Mouse (Mus musculus): ENCODE results near the gene Ube2cbp. TPM values are rescaled to one million over a fixed set of nuclear protein-coding genes. Genes with fewer than 3 reads are reported as not detected.

The Ube2cbp gene
- polyA plus RNA-seq, 1 experiment from 2014 or later, result 4.1 TPM

DNA sequence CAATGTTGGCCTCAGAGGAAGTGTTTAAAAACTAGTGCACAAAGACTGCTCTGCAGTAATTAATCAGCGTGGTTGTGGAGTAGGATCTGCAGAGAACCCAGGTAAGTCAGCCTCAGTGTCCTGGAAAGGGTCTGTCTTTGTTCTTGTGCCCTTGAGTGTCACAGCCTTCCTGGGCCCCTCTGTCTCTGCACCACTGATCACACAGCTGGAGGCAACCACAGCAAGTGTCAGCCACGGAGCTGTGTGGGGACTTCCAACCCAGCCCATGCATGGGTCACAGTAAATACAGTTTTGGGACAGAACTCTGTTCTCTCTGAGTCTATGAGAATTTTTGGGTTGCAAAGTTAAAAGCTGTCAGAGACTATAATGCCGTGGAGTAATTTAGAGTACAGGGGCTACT lies 137.4 kb downstream of the Ube2cbp start:
- Histone ChIP-seq H3K9me3 (ENCODE audit: control insufficient read depth, low read length) (no peaks in the 10 kb centered on the region), H3K36me3 (ENCODE audit: control insufficient read depth, insufficient read depth, low read length) (no peaks in the 10 kb centered on the region), H3K4me1 (ENCODE audit: control insufficient read depth, insufficient read depth, low read length) (peaks cover 10% of the 10 kb centered on the region), H3K27me3 (replicated peaks; ENCODE audit: control insufficient read depth, insufficient read depth, low read length) (no peaks in the 10 kb centered on the region), H3K27ac (replicated peaks; ENCODE audit: low read depth, low read length) (no peak overlapping the region), H3K4me2 (ENCODE audit: low read depth, low read length) (no peak overlapping the region), H3K4me3 (ENCODE audit: low read depth, low read length) (no peak overlapping the region), H3K9ac (ENCODE audit: low read depth, low read length) (no peak overlapping the region)
- 66% methylated on average over 3 of the region's 3 CpGs for WGBS
- ATAC-seq (ENCODE audit: low read depth) (no peak), DNase-seq (ENCODE audit: low spot score) (no peak)

DNA sequence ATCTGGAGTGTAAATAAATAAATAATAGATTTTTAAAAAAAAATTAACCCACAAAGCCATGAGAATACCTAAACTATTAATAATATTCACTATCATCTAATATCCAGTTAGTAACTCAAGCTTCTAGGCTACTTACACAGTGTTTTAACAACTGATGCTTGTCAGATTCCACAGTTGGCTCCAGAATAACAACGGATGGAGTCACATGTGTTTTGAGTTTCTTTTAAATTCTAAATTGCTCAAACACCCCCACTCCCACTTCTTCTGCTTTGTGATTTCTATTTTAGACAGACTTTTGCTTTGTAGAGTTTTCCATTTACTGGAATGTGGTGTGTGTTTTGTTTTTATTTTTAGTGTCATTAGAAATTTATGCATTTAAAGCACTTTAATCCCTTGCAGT lies 140.0 kb downstream of the Ube2cbp start:
- no peak for ATAC-seq (ENCODE audit: low read depth)
- no peaks in the 10 kb centered on the region for H3K27me3 ChIP-seq (replicated peaks; ENCODE audit: control insufficient read depth, insufficient read depth, low read length)
- no peaks in the 10 kb centered on the region for H3K9me3 ChIP-seq (ENCODE audit: control insufficient read depth, low read length)
- peaks cover 10% of the 10 kb centered on the region for H3K4me1 ChIP-seq (ENCODE audit: control insufficient read depth, insufficient read depth, low read length)
- peak overlapping the region; percentile 58 for H3K27ac ChIP-seq (replicated peaks; ENCODE audit: low read depth, low read length)
- H3K36me3 ChIP-seq (ENCODE audit: control insufficient read depth, insufficient read depth, low read length), result no peaks in the 10 kb centered on the region
- H3K4me3 ChIP-seq (ENCODE audit: low read depth, low read length), result no peak overlapping the region
- 38% methylated on average over 1 of the region's 1 CpGs for WGBS
- no peak overlapping the region for H3K4me2 ChIP-seq (ENCODE audit: low read depth, low read length)
- DNase-seq (ENCODE audit: low spot score), result peak; percentile 70
- H3K9ac ChIP-seq (ENCODE audit: low read depth, low read length), result no peak overlapping the region

DNA sequence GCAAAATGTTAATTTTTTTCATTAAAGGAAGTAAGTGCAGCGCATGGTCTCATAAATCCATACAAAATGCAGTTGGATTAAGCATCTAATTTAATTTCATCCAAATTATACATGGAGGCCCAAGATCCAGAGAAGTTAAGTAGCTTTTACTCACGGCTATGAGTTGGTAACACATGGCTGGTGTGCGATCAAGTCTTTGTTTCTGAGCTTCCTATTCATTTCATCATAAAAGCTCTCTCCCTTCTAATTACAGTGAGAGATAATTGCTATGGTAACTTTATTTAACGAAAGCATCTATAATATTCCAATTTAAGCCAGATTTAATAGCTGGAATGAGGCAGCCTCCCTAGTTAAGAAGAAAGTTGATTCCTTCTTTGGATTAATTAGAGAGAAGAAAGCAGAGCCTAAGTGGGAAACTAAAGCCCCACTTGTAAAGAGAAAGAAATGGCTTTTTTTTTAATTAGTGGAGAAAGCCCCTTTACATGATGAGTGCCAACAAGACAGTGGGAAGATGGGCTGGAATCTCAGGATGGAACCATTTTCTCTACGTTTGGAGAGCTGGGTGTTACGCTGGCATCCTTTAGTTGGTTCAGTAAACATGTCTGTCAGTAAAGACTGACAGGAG lies 145.1 kb downstream of the Ube2cbp start:
- Histone ChIP-seq H3K4me2 (ENCODE audit: low read depth, low read length) (no peak overlapping the region), H3K9ac (ENCODE audit: low read depth, low read length) (no peak overlapping the region), H3K36me3 (ENCODE audit: control insufficient read depth, insufficient read depth, low read length) (no peaks in the 10 kb centered on the region), H3K9me3 (ENCODE audit: control insufficient read depth, low read length) (no peaks in the 10 kb centered on the region), H3K27ac (replicated peaks; ENCODE audit: low read depth, low read length) (no peak overlapping the region), H3K4me1 (ENCODE audit: control insufficient read depth, insufficient read depth, low read length) (no peaks in the 10 kb centered on the region), H3K4me3 (ENCODE audit: low read depth, low read length) (no peak overlapping the region), H3K27me3 (replicated peaks; ENCODE audit: control insufficient read depth, insufficient read depth, low read length) (no peaks in the 10 kb centered on the region)
- no peak for ATAC-seq (ENCODE audit: low read depth)
- DNase-seq (ENCODE audit: low spot score), result no peak
- 63% methylated on average over 6 of the region's 6 CpGs for WGBS

DNA sequence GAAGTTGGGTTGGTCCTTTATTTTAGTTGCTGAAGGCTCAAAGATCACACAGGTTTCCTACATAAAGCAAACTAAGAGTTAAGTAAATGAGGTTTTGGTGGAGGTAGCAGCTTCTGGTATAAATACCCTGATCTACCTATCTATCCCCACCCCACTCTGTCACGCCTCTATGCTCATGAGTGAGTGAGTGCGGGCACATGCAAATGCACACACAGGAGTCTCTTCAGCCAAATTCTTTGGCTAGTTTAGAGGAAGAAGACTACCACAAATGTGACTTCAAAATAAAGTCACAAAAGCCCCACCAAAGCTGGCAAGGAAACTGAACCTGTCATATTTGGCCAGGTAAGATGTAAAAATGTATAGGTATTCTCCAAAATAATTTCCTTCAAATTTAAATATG lies 149.1 kb downstream of the Ube2cbp start:
- Histone ChIP-seq H3K9me3 (ENCODE audit: control insufficient read depth, low read length) (peaks cover 10% of the 10 kb centered on the region; the same call in 1 of the 2 replicates), H3K36me3 (ENCODE audit: control insufficient read depth, insufficient read depth, low read length) (no peaks in the 10 kb centered on the region), H3K9ac (ENCODE audit: low read depth, low read length) (no peak overlapping the region), H3K27me3 (replicated peaks; ENCODE audit: control insufficient read depth, insufficient read depth, low read length) (no peaks in the 10 kb centered on the region), H3K27ac (replicated peaks; ENCODE audit: low read depth, low read length) (no peak overlapping the region), H3K4me1 (ENCODE audit: control insufficient read depth, insufficient read depth, low read length) (no peaks in the 10 kb centered on the region), H3K4me2 (ENCODE audit: low read depth, low read length) (no peak overlapping the region), H3K4me3 (ENCODE audit: low read depth, low read length) (no peak overlapping the region)
- 83% methylated on average over 2 of the region's 2 CpGs for WGBS
- DNase-seq (ENCODE audit: low spot score) (no peak), ATAC-seq (ENCODE audit: low read depth) (no peak)

DNA sequence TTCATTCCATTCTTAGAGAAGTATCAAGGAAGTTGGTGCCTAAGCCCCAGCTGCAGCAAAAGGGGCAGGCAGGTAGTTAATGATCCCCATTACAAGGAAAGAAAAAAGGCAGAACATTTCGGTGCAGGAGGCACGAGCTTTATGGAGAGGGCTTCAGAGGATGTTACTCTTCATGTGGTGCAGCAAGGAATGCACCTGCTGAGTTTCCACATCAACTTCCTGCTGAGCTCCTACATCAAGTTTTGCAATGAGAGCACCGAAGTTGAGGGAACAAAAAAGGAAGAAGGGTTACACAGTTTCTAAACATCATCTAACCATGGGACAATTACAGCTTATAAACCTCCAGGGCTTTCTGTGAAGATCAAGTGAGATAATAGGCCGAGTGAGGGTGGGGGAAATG lies 156.1 kb downstream of the Ube2cbp start:
- no peak overlapping the region for H3K4me3 ChIP-seq (ENCODE audit: low read depth, low read length)
- peaks cover 10% of the 10 kb centered on the region; the same call in 1 of the 2 replicates for H3K9me3 ChIP-seq (ENCODE audit: control insufficient read depth, low read length)
- ATAC-seq (ENCODE audit: low read depth) (no peak), DNase-seq (ENCODE audit: low spot score) (no peak)
- 56% methylated on average over 4 of the region's 4 CpGs for WGBS
- H3K27me3 ChIP-seq (replicated peaks; ENCODE audit: control insufficient read depth, insufficient read depth, low read length), result no peaks in the 10 kb centered on the region
- no peak overlapping the region for H3K4me2 ChIP-seq (ENCODE audit: low read depth, low read length)
- no peak overlapping the region for H3K27ac ChIP-seq (replicated peaks; ENCODE audit: low read depth, low read length)
- H3K4me1 ChIP-seq (ENCODE audit: control insufficient read depth, insufficient read depth, low read length), result no peaks in the 10 kb centered on the region
- no peaks in the 10 kb centered on the region for H3K36me3 ChIP-seq (ENCODE audit: control insufficient read depth, insufficient read depth, low read length)
- no peak overlapping the region for H3K9ac ChIP-seq (ENCODE audit: low read depth, low read length)

DNA sequence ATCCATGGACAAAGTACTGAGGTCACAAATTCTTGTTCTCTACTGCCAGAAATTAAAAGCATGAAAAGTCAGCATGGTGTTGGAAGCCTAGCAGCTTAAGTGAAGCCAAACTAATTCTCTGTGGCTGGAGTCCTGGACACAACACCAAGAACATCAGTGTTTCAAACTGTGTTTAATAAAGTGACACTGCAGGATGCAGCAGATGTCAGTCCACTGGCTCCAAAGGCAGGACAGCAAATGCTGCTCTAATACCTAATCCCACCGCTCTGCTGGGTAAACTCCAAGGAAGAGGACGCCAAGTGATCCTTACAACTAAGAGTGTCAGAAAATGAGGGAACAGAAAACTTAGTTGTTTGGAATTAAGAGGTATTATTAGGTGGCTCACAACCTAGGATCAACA lies 158.2 kb downstream of the Ube2cbp start:
- ATAC-seq (ENCODE audit: low read depth) (no peak), DNase-seq (ENCODE audit: low spot score) (no peak)
- 93% methylated on average over 2 of the region's 2 CpGs for WGBS
- Histone ChIP-seq H3K9me3 (ENCODE audit: control insufficient read depth, low read length) (no peaks in the 10 kb centered on the region), H3K4me1 (ENCODE audit: control insufficient read depth, insufficient read depth, low read length) (no peaks in the 10 kb centered on the region), H3K4me3 (ENCODE audit: low read depth, low read length) (no peak overlapping the region), H3K27ac (replicated peaks; ENCODE audit: low read depth, low read length) (no peak overlapping the region), H3K27me3 (replicated peaks; ENCODE audit: control insufficient read depth, insufficient read depth, low read length) (no peaks in the 10 kb centered on the region), H3K4me2 (ENCODE audit: low read depth, low read length) (no peak overlapping the region), H3K9ac (ENCODE audit: low read depth, low read length) (no peak overlapping the region), H3K36me3 (ENCODE audit: control insufficient read depth, insufficient read depth, low read length) (no peaks in the 10 kb centered on the region)

DNA sequence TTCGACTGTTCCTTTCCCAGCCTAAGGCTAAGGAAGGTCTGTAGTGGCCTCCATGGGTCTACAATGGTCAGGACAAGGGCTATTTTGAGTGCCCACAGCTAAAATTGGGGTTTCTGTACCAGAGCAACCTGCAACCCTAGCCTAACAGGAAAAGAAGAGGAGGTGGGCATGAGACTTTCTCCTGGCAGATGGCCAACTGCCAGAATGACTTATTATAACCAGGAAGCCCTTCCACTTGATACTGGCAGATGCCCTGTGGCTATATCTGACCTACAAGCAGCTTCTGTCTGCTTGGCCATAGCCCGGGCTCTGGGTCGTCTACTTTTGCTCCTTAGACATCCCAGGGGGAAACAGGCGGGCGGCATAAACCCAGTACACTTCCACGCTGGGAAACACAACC lies 163.3 kb downstream of the Ube2cbp start:
- ATAC-seq (ENCODE audit: low read depth) (no peak), DNase-seq (ENCODE audit: low spot score) (no peak)
- H3K36me3 ChIP-seq (ENCODE audit: control insufficient read depth, insufficient read depth, low read length), result no peaks in the 10 kb centered on the region
- peaks cover 6% of the 10 kb centered on the region; the same call in 1 of the 2 replicates for H3K4me1 ChIP-seq (ENCODE audit: control insufficient read depth, insufficient read depth, low read length)
- H3K27ac ChIP-seq (replicated peaks; ENCODE audit: low read depth, low read length), result no peak overlapping the region
- no peak overlapping the region for H3K4me2 ChIP-seq (ENCODE audit: low read depth, low read length)
- H3K27me3 ChIP-seq (replicated peaks; ENCODE audit: control insufficient read depth, insufficient read depth, low read length), result no peaks in the 10 kb centered on the region
- no peak overlapping the region for H3K9ac ChIP-seq (ENCODE audit: low read depth, low read length)
- no peak overlapping the region for H3K4me3 ChIP-seq (ENCODE audit: low read depth, low read length)
- 77% methylated on average over 6 of the region's 6 CpGs for WGBS
- no peaks in the 10 kb centered on the region for H3K9me3 ChIP-seq (ENCODE audit: control insufficient read depth, low read length)

DNA sequence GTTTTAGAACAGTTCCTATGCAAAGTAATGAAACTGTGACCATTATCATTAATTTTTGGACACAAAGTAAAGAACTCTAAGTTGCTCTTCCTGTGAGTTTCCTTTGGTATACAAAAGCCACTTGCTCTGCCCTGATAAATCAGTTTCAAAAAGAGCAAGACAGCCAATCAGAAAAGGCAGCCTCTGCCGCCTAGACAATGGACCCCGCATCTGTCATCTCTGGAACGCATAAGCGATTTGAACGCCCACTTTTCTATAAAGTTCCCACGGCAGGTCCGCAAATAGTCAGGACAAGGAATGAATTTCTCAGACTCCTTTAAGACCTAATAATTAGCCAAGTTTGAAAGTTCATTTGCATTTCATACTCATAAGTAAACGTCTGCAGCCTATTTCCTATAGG lies 166.2 kb downstream of the Ube2cbp start:
- 74% methylated on average over 8 of the region's 8 CpGs for WGBS
- H3K9me3 ChIP-seq (ENCODE audit: control insufficient read depth, low read length), result no peaks in the 10 kb centered on the region
- no peak overlapping the region for H3K27ac ChIP-seq (replicated peaks; ENCODE audit: low read depth, low read length)
- H3K36me3 ChIP-seq (ENCODE audit: control insufficient read depth, insufficient read depth, low read length), result no peaks in the 10 kb centered on the region
- H3K4me3 ChIP-seq (ENCODE audit: low read depth, low read length), result no peak overlapping the region
- no peak for DNase-seq (ENCODE audit: low spot score)
- H3K4me1 ChIP-seq (ENCODE audit: control insufficient read depth, insufficient read depth, low read length), result peaks cover 6% of the 10 kb centered on the region; the same call in 1 of the 2 replicates
- no peaks in the 10 kb centered on the region for H3K27me3 ChIP-seq (replicated peaks; ENCODE audit: control insufficient read depth, insufficient read depth, low read length)
- H3K4me2 ChIP-seq (ENCODE audit: low read depth, low read length), result no peak overlapping the region
- no peak for ATAC-seq (ENCODE audit: low read depth)
- no peak overlapping the region for H3K9ac ChIP-seq (ENCODE audit: low read depth, low read length)

DNA sequence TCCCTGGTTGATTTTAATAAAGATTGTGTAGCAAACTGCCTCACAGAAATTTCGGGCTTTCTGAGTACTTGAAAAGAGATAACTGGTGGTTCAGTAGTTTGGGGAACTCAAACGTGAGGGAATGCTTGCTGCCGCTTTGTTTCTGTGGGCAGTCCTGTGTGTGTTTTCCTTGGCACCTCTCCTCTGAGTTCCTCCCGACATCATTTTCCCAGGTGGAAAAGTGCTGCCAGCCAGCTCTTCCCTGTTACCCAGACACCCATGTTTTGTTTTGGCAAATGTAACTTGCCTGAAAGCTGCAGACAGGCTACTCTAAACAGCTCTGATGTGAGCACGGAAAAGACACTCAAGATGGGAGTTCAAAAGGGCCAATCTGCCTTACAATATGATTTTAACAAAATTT lies 166.6 kb downstream of the Ube2cbp start:
- Histone ChIP-seq H3K4me1 (ENCODE audit: control insufficient read depth, insufficient read depth, low read length) (peaks cover 6% of the 10 kb centered on the region; the same call in 1 of the 2 replicates), H3K9ac (ENCODE audit: low read depth, low read length) (no peak overlapping the region), H3K27me3 (replicated peaks; ENCODE audit: control insufficient read depth, insufficient read depth, low read length) (no peaks in the 10 kb centered on the region), H3K36me3 (ENCODE audit: control insufficient read depth, insufficient read depth, low read length) (no peaks in the 10 kb centered on the region), H3K9me3 (ENCODE audit: control insufficient read depth, low read length) (no peaks in the 10 kb centered on the region), H3K4me2 (ENCODE audit: low read depth, low read length) (no peak overlapping the region), H3K27ac (replicated peaks; ENCODE audit: low read depth, low read length) (no peak overlapping the region), H3K4me3 (ENCODE audit: low read depth, low read length) (no peak overlapping the region)
- WGBS, result 33% methylated on average over 5 of the region's 5 CpGs
- DNase-seq (ENCODE audit: low spot score) (no peak), ATAC-seq (ENCODE audit: low read depth) (no peak)

Data from embryonic facial prominence, embryonic 14.5 days (tissue).